ENCODE assay signal across 11 mouse cellular contexts in genomic region chr17:32917131-32917530, GRCm38 (mm10). TPM values are rescaled to one million over a fixed set of nuclear protein-coding genes. Genes with fewer than 3 reads are reported as not detected.
DNase-seq lines count a peak whose midpoint lies in the region; ATAC-seq lines count a peak whose summit lies in the region.
"Had no signal": no experiment of that assay in that cellular context is flagged by ENCODE, and none has a peak within 500 bp of the region (broad histone marks: within the 10 kb centered on the region; RNA-seq: fewer than 3 reads in every experiment).

Cyp4f14 (minus strand) TSS chr17:32917342.

- H3K9ac ChIP-seq in heart, embryonic 11.5 days (ENCODE audit: low read depth, low read length): no peak within 1 kb of the TSS
- H3K9ac ChIP-seq: heart, embryonic 13.5 days had no signal

- H3K4me1 ChIP-seq in heart, embryonic 11.5 days (ENCODE audit: control insufficient read depth, insufficient read depth, low read length): no peaks in the 10 kb centered on the region
- H3K4me1 ChIP-seq: heart, embryonic 13.5 days had no signal

- no peak for ATAC-seq in heart, embryonic 11.5 days (replicated peaks; ENCODE audit: insufficient number of reproducible peaks, low FRiP score, low TSS enrichment)
- no peak for ATAC-seq in CD4-positive, CD25-positive, alpha-beta regulatory T cell, adult 4 months

- 58% methylated on average over 2 of the region's 2 CpGs for WGBS in heart, embryonic 11.5 days (ENCODE audit: insufficient replicate concordance)

- no peak within 1 kb of the TSS for H3K27ac ChIP-seq in heart, embryonic 11.5 days (ENCODE audit: low read depth, low read length)
- H3K27ac ChIP-seq: heart, embryonic 13.5 days had no signal

- DNase-seq in heart, adult 8-10 months (ENCODE audit: low spot score): peak; percentile 19
- peak; percentile 7 for DNase-seq in 3T3-L1 (ENCODE audit: low read depth, low spot score)
- DNase-seq in adrenal gland, postnatal 36 days: peak; percentile 87 to 90
- DNase-seq in gastrocnemius, postnatal 10 days: peak; percentile 31
- DNase-seq in thymus, postnatal 4 days: no peak
- no peak for DNase-seq in urinary bladder, adult 2 months (ENCODE audit: low spot score)

- H3K4me2 ChIP-seq in heart, embryonic 11.5 days: no peak within 1 kb of the TSS
- H3K4me2 ChIP-seq: heart, embryonic 13.5 days had no signal

- no peak within 1 kb of the TSS for H3K4me3 ChIP-seq in heart, embryonic 11.5 days (ENCODE audit: low read depth, low read length)
- H3K4me3 ChIP-seq: heart, embryonic 13.5 days had no signal

- no peaks in the 10 kb centered on the region for H3K27me3 ChIP-seq in heart, embryonic 11.5 days (ENCODE audit: control insufficient read depth, insufficient read depth, low read length)

- H3K36me3 ChIP-seq in heart, embryonic 11.5 days (ENCODE audit: control insufficient read depth, insufficient read depth, low read length): no peaks in the 10 kb centered on the region
- H3K36me3 ChIP-seq: heart, embryonic 13.5 days had no signal

- peaks cover 6% of the 10 kb centered on the region; the same call in 1 of the 2 replicates for H3K9me3 ChIP-seq in heart, embryonic 11.5 days (replicated peaks; ENCODE audit: control insufficient read depth, low read length)

RNA-seq across cellular contexts. Expression of gene Cyp4f14, which starts in this region (rescaled TPM):
- total RNA-seq in heart, adult 8-10 months (2022): under 1 TPM in 2 of 4 experiments, not detected in 2; 0.11 to 0.72 TPM
- not detected in 2 replicates for polyA plus RNA-seq in heart, embryonic 11.5 days (2014; fragmentation: Nextera tagmentation; extraction: Ambion mirVana)
- total RNA-seq in adrenal gland, postnatal 36 days (2021): 10 to 100 TPM in 1 of 2 experiments, 1 to 10 TPM in 1; 7.3 to 10.1 TPM
- total RNA-seq in gastrocnemius, postnatal 10 days (2021): under 1 TPM; 0.14 to 0.32 TPM
- polyA plus RNA-seq in urinary bladder, adult 2 months (2012; rRNA removed): 0.10 and 0.12 TPM in 2 replicates
- not detected for polyA plus RNA-seq in CD4-positive, CD25-positive, alpha-beta regulatory T cell, adult 4 months (2017; shearing (Covaris generic))
- total RNA-seq: CH12.LX; monocyte, adult 5-6 weeks had no signal
- polyA plus RNA-seq: heart, embryonic 13.5 days had no signal

Comparison
In these comparisons a context has a peak if more than half of its experiments do, and no peak if none do; other contexts are left out.
1. RNA of gene Cyp4f14 (total RNA-seq): 7.3 to 10.1 TPM in adrenal gland, postnatal 36 days; 0.14 to 0.32 TPM in gastrocnemius, postnatal 10 days and 0.11 to 0.72 TPM in heart, adult 8-10 months; every median in the first group is over 4 times any median in the second.
2. Peak in DNase-seq in heart, adult 8-10 months; RNA of the gene not detected or under 1 TPM.
3. Peak in DNase-seq in gastrocnemius, postnatal 10 days; RNA of the gene not detected or under 1 TPM.
4. DNase-seq: peak in 3T3-L1 (single experiment) and adrenal gland, postnatal 36 days (2 of 2); none in thymus, postnatal 4 days (single experiment) and urinary bladder, adult 2 months (single experiment).